Mouse (Mus musculus) heart, adult 18-20 months (tissue): ENCODE data around the gene Zfp367. TPM values are rescaled to one million over a fixed set of nuclear protein-coding genes. Genes with fewer than 3 reads are reported as not detected.
A peak's percentile ranks its signal among the peaks of the same experiment; 100 is the strongest.

ENCODE experiments used
- DNase-seq, 2 experiments: peaks; one replicate each; pipeline ENCODE4 v3.0.0; 2021 to 2022; ENCODE audit warnings: mixed read lengths in 1 of 2
- total RNA-seq, 2 experiments: library from RNA; stranded (reverse); gene quantifications; 2 replicates each; pipeline ENCODE4 v1.2.3; 2021

Gene Zfp367
- total RNA-seq, 2 experiments from 2014 or later, result 20.8 to 21.2 TPM

DNA sequence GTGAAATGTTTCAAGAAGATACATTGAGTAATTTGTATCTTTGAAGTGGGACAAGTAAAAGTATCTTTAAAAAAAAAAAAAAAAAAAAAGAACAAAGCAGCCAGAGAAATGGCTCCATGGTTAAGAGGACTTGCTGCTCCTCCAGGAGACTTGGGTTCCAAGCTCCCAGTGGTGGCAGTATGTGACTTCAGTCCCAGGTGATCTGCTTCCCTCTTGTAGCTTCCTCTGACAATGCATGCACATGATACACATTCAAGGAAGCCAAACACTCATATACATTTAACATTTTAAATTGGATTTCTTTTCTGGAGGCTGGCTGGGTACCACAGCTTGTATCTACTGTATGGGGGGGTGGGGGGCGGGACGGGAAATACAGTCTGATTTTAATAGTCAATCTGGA, 1.6 kb upstream of the Zfp367 start:
- peak in 1 of 2 experiments; percentile 8 for DNase-seq

DNA sequence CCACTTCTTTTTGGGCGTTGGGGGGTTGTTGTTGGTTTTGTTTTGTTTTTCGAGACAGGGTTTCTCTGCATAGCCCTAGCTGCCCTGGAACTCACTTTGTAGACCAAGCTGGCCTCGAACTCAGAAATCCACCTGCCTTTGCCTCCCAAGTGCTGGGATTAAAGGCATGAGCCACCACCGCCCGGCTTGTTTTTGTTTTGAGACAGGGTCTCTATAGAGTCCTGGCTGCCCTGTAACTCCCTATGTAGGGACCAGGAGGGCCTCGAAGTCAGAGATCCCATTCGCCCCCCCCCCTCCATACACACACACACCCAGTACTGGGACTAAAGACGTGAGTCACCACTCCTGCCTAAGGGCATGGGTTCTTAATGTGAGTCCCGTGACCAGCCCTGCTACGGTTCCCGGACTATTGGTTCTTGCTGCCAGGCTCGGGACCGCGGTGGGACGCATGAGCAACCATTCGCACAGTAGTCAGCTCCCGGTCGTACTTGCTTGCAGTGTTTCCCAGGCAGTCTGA, 807 bp upstream of the Zfp367 start:
- peak; percentile 72 to 76 for DNase-seq

DNA sequence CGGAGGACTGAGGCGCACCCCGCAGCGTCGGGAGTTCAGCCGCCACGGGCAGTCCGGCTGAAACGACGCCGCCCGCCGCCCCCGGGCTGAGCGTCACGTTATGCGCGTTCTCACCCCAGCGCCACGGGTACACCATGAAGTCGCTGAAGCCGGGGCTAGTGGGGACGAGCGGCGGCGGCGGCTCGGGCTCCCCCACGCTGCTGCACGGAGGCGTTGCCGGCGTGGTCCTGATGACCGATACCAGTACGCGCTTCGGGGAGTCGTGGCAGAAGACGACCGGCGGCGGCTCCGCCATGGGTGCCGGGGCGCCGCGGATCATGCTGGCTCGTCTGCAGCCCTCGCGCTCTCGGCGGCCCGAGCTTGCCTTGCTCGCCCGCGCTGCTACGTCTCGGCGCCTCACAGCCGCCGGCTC, 325 bp downstream of the Zfp367 start:
- DNase-seq, result no peak

DNA sequence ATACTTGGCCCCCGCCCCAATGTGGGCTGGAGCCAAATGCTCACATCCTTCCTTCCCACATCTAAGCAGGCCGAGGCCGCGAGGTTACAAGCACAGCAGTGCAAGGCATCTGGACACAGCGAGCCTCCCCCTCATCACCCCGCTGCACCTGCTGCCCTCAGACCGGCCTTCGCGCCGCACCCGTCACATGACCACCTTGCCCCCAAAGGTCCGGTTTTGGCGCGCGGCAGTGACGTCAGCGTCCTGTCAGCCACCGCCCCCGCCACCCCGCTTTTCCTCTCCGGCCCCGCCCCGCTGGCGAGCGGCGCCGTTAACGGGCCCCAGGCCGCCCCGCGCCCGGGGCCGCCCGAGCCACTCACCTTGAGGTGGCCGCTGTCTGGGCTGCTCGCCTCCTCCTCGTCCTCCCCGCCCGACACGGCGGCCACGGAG, 747 bp downstream of the Zfp367 start:
- DNase-seq, result peak; percentile 88 to 90

DNA sequence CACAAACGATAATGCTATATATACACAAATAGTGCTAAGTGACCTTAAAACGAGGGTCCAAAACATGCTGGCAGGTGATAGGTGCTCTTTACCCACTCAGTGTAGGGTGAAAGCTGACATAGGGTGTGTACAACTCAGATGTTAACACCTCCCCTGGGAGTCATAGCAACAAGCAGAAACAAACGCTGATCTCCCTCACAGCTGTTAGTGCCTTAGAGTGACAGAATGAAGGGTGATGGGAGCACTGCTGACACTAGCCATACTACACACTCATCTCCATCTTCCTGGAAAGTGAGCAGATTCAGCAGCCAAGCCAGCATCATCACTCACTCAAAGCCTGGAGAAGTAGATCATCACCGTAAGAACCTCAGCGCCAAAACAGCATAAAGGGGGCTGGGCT, 2.9 kb downstream of the Zfp367 start:
- peak in 1 of 2 experiments; percentile 9 for DNase-seq

DNA sequence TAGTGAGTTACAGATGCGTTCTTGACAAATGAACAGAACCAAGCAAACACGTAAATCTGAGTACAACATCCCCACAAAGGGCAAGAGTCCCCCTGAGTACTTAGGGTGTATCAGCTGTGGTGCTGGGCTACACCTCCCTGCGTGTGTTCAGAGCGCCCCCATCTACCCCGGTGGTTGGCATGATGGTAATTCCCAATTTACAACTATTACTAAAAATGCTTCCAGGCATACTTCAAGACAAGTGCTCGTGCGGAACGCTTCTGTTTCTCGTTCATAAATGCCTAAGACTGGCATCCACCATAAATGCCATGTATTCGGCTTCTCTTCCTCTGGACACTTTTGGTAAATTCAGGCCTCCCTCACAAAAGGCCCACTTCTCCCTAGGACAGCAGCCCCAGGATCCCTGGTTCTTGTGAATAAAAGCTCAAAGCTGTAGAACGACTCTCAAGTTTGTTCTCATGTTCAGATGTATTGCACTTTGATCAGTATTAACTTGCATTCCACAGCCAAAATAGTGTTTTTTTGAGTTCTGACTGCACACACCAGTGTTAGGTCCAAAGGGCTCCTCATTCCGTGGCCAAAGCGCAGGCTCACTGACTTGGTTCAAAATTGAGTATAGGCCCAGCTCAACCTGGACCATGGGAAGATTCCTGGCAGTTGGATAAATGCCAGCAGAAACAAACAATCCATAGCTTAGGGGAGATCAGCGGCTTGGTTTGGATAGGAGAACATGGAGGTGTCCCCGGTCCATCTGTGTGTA, 23.2 kb downstream of the Zfp367 start:
- DNase-seq, result peak; percentile 62 to 72

DNA sequence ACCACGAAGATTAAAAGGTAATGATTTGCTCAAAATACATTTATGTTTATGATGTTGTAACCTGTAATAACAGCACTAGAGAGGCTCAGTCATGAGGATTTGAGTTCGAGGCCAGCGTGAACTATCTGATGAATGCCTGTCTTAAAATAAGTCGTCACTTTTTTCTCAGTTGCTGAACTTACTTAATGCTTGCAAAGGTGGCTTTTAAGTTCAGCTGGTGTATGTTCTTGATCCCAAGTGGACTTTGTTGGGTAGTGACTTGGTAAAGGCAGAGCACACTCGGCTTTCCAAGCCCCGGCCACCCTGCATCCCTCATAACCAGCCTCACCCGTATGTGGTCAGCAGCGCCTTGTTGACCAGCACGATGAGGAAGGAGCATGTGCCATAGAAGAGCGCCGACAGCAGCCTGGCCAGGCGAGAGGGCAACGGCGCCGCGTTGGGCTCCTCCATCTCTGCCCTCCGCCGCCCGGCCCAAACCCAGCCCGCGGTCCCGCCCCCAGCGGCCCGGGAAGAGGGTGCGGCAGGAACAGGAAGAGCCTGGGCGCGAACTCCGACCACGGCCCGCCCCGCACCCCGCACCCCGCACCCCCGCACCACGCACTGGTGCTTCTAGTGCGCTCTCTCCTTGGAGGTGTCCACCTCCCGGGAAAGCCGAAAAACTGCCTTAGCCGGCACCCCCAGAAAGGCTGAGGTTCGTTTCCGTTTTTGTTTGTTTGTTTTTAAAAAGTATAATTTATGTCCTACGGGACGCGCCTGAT, 24.0 kb downstream of the Zfp367 start, which contains the start of gene Slc35d2:
Gene Slc35d2, minus strand, starts transcription at position 511 of the 758 bp plus-strand sequence.
- DNase-seq, result peak; percentile 82 to 89

DNA sequence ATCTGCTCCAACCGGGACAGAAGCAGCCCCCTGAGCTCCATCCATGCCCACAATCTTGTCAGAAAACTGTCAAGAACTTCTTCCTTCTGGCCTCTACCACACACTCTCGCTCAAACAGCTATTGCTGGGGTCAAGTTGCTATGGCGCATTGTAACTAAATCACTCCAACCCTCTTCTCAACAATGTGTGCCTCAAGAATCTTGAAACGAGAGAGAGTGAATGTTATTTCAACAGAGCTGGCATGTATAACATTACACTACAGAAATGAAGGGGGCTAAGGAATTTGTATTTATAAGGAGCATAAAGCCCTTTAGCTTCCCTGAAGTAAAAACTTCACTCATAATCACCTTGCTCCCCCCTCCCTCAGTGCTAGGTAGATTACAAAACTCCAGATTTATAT, 26.7 kb downstream of the Zfp367 start:
- no peak for DNase-seq

DNA sequence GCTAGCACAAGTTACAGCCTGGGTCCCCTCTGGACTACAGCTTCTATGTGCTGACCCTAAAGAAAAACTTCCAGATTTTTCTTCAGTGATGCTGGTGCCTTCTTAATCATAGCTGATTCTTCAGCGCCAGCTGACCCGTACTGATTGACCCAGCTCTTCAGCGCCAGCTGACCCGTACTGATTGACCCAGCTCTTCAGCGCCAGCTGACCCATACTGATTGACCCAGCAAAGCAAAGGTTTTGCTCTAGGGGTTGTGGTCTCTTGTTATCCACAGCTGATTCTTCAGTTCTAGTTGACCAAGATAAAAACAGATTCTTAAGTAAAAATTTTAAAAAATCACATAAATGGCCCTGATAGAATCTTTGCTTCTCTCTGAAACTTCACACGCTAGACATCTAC, 28.1 kb downstream of the Zfp367 start:
- DNase-seq, result no peak

DNA sequence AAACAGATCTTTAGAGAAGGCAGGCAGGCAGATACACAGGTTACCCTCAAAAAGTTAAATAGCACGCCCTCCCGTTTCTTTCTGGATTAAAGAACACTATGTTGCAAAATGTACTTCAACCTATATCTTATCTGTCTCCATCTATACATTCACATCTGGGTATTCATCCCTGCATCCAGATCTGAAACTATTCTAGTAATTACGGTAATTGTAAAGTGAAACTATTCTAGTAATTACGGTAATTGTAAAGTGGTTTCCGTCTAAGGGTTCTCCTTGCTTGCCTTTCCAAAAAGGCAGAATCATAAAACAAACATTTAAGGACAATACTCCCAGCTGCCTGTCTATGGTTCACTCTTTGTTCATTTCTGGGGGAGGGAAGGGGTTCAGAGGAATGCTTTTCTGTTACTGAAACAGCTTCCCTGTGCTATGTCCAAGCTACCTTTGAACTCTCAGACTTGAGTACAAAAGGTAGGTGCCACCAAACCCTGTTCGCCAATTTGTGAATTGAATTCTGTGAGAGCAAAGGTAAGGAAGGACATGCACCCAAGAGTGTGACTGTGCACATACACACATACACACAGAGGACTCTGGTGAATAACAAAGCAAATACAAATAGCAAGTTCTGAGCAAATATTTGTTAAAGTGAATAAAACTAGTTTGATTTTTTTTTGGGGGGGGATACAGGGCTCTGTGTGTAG, 29.4 kb downstream of the Zfp367 start:
- DNase-seq, result no peak

DNA sequence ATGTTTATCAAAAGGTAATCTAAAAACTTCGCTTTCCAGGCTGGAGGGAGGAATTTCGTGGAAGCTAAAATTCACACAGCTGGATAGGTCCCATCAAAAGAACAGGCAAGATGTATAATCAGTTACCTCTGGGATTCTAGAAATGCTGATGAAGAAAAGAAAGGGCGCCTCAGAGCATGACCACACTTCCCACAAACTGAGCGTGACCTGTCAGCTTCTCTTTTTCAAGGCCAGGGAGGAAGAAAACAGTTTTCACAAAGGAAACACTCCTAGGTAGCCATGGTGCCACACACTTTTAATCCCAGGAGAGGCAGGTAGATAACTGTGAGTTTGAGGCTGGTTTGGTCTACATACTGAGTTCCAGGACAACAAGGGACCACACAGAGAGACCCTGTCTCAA, 32.2 kb downstream of the Zfp367 start:
- DNase-seq, result no peak

DNA sequence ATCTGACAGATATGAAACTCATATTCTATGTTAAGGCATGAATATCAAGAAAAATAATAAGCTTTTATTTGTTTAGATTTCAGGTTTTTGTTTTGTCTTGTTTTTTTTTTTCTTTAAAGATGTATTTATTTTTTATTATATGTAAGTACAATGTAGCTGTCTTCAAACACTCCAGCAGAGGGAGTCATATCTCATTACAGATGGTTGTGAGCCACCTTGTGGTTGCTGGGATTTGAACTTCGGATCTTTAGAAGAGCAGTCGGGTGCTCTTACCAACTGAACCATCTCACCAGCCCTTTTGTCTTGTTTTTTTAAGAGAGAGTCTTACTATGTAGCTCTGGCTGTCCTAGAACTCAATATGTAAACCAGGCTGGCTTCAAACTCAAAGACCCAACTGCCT, 35.6 kb downstream of the Zfp367 start:
- no peak for DNase-seq

DNA sequence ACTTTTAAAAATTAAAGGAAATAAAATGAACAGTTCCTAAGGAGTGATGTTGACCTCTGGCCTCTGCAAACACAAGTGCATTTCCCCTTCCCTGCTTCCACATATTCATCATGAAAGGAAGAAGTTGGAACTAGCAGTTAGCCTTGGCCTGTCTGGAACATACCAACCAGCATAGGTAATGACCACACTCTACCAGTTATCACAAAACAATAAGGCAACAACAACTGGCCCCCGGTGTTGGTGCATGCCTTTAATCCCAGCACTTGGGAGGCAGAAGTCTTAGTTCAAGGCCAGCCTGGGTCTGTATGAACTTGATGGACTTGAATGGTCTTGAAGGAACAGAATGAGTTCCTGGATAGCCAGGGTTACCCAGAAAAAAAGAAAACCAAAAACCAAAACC, 42.6 kb downstream of the Zfp367 start:
- DNase-seq, result no peak

DNA sequence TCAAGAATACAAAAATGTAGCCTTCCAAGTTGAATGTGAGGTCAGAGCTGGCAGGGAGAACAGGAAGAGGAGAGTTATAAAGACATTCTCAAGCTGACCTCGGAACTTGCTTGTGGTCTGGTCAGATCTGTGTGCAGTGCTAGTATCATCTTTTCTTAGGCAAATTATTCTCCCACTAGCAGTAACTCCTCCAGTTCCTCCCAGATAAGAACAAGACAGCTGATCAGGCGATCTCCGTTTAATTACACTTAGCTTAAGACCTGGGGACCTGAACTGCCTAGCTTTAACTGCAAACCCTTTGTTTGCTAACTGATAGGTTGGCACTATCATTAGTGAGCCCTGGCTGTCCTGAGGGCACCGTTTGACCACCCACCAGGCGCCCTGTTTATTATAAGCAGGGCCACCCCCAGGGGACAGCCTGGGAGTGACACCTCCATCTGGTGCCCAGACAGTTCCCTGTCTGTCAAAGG, 44.6 kb downstream of the Zfp367 start:
- DNase-seq, result peak in 1 of 2 experiments; percentile 15

DNA sequence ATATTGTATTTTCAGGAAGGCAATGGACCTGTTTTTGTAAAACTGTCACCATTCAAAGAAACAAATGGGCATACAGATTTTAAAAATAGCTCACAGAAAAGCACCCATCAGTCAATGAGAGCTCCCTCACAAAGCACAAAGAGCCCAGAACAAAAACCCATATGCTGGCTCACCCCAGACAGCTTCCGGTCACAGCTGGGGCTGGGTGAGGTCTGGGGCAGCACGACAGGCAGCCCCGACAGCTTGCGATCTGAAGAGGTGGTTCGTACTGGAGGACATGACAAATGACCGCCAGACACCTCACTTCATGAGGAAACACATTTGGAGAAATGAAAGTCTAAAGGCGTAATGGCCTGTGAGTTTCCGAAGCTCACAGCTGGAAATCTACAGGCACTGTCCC, 45.5 kb downstream of the Zfp367 start:
- DNase-seq, result no peak

DNA sequence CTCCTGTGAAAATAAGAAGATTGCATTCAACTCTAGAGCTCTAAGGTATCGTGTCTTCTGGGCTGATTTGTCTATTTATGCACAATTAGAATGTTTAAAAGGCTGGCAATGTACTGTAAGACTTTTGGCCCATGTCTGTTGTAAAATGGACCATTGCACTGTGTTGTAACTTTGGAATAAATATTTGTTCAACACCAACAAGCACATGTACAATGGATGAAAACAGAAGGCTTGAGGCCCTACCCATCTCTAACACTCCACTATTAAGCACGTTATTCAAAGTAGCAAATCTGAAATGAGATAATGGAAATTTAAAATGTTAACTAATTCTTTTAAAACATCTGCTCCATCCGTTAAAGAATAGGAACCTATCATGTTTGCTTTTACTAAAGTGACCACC, 45.9 kb downstream of the Zfp367 start:
- DNase-seq, result no peak

DNA sequence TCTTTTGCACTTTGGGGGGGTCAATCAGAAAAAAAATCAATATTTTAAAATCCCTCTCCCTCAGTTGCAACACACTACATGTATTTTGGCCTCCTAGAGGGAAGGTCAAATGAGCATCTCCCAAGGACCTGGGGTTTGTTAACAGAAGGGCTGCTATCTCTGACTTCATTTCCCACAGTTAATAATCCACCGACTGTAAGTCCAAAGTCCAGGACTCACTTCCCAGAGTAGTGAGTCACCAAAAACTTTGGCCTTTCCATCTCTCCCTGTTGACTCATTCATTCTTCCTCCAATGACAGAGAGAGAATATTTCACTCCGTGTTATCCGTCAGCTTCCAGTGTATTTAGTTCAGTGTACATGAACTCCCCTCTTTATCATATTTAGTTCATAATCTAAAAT, 47.3 kb downstream of the Zfp367 start:
- no peak for DNase-seq

DNA sequence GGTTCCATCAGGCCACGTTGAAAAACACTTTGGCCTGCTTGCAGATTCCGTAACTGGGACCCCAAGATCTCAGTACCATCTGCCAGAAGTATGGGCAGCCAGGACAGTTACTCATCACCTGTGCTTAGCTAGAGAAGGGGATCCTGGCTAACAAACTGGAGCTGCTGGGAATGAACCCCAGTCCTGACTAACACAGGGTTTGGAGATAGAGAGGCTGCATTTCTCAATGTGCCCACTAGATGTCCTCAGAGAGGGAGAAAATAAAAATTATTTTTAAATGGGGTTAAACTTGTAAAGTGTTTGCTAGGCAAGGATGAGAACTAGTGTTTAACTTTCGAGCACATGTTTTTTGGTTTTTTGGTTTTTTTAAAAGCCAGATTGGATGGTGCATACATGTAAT, 52.8 kb downstream of the Zfp367 start:
- DNase-seq, result peak; percentile 25 to 70

DNA sequence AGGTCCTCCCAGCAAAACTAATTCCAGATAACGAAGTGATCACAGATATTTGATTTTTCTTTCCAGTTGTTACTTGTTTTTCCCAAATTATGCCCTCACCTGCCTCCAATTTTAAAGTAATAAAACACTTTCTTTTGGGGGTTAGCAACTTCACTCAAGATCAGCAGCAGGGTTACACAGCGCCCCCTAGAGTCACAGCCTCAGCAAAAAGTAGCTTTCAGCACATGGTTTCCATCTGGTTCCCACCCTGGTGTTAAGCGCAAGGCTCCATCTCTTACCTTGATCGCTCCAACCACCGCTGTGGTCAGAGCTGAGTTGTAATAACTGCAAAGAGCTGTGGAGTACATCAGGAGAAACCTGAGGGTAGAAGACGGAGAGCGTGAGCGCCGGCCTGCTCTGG, 54.0 kb downstream of the Zfp367 start:
- DNase-seq, result peak in 1 of 2 experiments; percentile 42

DNA sequence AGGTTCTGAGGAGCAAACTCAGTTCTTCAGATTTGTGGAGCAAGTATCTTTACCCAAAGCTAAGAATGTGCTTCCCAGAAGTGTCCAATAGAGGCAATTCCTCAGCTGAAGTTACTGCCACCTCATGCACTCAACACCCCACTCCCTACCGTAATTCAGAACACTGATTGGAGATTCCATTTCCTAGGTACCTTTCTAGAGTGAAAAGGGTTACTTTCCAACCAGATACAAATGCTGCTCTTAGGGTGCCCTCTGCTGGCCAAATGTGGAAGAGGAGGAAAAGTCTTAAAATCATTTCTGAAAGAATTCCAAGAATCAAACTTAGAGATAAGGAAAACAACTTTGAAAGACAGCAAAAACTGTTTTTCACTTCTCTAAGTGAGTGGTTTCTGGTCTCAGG, 59.7 kb downstream of the Zfp367 start:
- DNase-seq, result peak; percentile 44 to 86

DNA sequence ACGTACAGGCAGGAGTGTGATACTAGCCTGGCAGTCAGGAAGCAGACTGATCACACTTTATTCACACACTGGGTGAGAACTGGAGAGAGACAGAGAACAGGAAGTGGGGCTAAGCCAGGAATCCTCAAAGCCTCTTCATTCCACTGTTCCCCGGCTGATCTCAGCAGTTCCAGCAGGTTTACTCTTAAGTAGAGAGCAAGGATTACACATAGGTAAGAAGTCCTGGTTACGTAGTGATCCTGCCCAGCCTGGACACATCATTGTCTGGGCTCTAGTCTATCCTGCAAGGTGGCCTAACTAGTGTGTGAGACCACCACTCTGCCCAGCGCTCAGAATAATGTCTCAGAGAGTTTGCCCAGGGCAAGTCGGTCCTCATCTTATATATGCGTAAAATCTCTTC, 60.2 kb downstream of the Zfp367 start:
- DNase-seq, result no peak

DNA sequence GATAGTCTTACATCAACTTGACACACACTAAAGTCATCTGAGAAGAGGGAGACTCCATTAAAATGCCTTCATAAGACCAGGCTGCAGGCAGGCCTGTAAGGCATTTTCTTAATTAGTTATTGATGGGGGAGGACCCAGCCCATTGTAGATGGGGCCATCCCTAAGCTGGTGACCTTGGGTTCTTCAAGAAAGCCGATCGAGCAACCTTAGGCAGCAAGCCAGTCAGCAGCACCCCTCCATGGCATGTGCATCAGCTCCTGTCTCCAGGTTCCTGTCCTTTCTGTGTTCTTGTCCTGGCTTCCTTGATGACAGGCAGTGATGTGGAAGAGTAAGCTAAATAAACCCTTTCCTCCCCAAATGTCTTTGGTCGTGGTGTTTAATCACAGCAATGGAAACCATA, 60.9 kb downstream of the Zfp367 start:
- DNase-seq, result no peak

DNA sequence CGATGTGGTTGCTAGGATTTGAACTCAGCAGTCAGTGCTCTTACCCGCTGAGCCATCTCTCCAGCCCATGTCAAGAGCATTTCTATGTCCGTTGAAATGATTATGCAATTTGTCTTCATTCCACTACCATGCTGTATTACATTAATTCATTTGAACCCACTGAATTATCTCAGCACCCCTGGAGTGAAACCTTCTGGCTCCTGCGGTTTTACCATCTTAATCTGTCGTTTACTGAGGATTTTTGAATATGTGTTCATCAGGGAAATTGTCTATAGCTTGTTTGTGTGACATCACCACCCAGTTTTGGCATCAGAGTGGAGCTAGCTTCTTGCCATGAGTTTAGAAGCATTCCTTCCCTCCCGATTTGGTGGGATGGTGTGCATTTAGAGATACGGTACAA, 62.0 kb downstream of the Zfp367 start:
- no peak for DNase-seq
